24 mouse cellular contexts compared by ENCODE assay signal in genomic region chr11:43795992-43796391, GRCm38 (mm10). TPM values are rescaled to one million over a fixed set of nuclear protein-coding genes. Genes with fewer than 3 reads are reported as not detected.
DNase-seq lines count a peak whose midpoint lies in the region; ATAC-seq and TF ChIP-seq lines count a peak whose summit lies in the region.
"Had no signal": no experiment of that assay in that cellular context is flagged by ENCODE, and none has a peak within 500 bp of the region (broad histone marks: within the 10 kb centered on the region; RNA-seq: fewer than 3 reads in every experiment).

No protein-coding gene starts in this region.

- TF ChIP-seq POLR2A in brain, embryonic 14.5 days (IDR thresholded peaks at IDR 0.05; ENCODE audit: borderline replicate concordance, extremely low read depth, insufficient read depth, insufficient read length, poor library complexity, severe bottlenecking): no peak
- TF ChIP-seq POLR2A in heart, adult 2 months (IDR thresholded peaks at IDR 0.05; ENCODE audit: insufficient read depth, low read depth, low read length): no peak

- no peak overlapping the region for H3K4me3 ChIP-seq in hindbrain, postnatal 0 days (ENCODE audit: low read length)
- H3K4me3 ChIP-seq in hindbrain, embryonic 12.5 days: no peak overlapping the region
- H3K4me3 ChIP-seq in heart, adult 2 months: no peak overlapping the region
- H3K4me3 ChIP-seq: embryonic facial prominence, embryonic 12.5 days; heart, embryonic 13.5 days; liver, embryonic 15.5 days; lung, embryonic 15.5 days; stomach, embryonic 15.5 days had no signal

- no peaks in the 10 kb centered on the region for H3K36me3 ChIP-seq in hindbrain, postnatal 0 days (ENCODE audit: insufficient read depth, low read length)
- no peaks in the 10 kb centered on the region for H3K36me3 ChIP-seq in hindbrain, embryonic 12.5 days
- H3K36me3 ChIP-seq in heart, adult 2 months (ENCODE audit: control insufficient read depth, insufficient read depth, low read length): no peaks in the 10 kb centered on the region
- H3K36me3 ChIP-seq: embryonic facial prominence, embryonic 12.5 days; G1E; heart, embryonic 13.5 days; liver, embryonic 15.5 days; lung, embryonic 15.5 days; stomach, embryonic 15.5 days had no signal

- peaks cover 3% of the 10 kb centered on the region; the same call in 1 of the 2 replicates for H3K79me2 ChIP-seq in heart, adult 2 months (replicated peaks; ENCODE audit: control insufficient read depth, insufficient read depth, low read length)

- TF ChIP-seq CTCF in hindbrain, postnatal 0 days (IDR thresholded peaks at IDR 0.05; ENCODE audit: low read depth): no peak
- TF ChIP-seq CTCF in brain, embryonic 14.5 days (IDR thresholded peaks at IDR 0.05; ENCODE audit: borderline replicate concordance, extremely low read depth, insufficient read depth, insufficient read length): no peak
- no peak for TF ChIP-seq CTCF in heart, adult 2 months (IDR thresholded peaks at IDR 0.05)

- intact Hi-C loops in heart, adult 2 months (cut with DNase I): no loop called here

- H3K4me1 ChIP-seq in hindbrain, postnatal 0 days (ENCODE audit: insufficient read depth, low read length): no peaks in the 10 kb centered on the region
- H3K4me1 ChIP-seq in hindbrain, embryonic 12.5 days: no peaks in the 10 kb centered on the region
- H3K4me1 ChIP-seq in heart, adult 2 months (ENCODE audit: control insufficient read depth, insufficient read depth, low read length): no peaks in the 10 kb centered on the region; the same call in 1 of the 2 replicates
- H3K4me1 ChIP-seq: embryonic facial prominence, embryonic 12.5 days; heart, embryonic 13.5 days; liver, embryonic 15.5 days; lung, embryonic 15.5 days; stomach, embryonic 15.5 days had no signal

- H3K27me3 ChIP-seq in hindbrain, postnatal 0 days (ENCODE audit: insufficient read depth, low read length): no peaks in the 10 kb centered on the region
- no peaks in the 10 kb centered on the region for H3K27me3 ChIP-seq in hindbrain, embryonic 12.5 days
- H3K27me3 ChIP-seq in heart, adult 2 months (ENCODE audit: control insufficient read depth, insufficient read depth, low read length): no peaks in the 10 kb centered on the region
- H3K27me3 ChIP-seq: embryonic facial prominence, embryonic 12.5 days; heart, embryonic 13.5 days; liver, embryonic 15.5 days; lung, embryonic 15.5 days; Patski; stomach, embryonic 15.5 days had no signal

- H3K27ac ChIP-seq in hindbrain, postnatal 0 days: no peak overlapping the region
- H3K27ac ChIP-seq in hindbrain, embryonic 12.5 days: no peak overlapping the region
- no peak overlapping the region for H3K27ac ChIP-seq in heart, adult 2 months
- H3K27ac ChIP-seq: embryonic facial prominence, embryonic 12.5 days; heart, embryonic 13.5 days; liver, embryonic 15.5 days; lung, embryonic 15.5 days; stomach, embryonic 15.5 days had no signal

- WGBS in hindbrain, postnatal 0 days: 48% methylated on average over 8 of the region's 8 CpGs
- WGBS in hindbrain, embryonic 12.5 days: 76% methylated on average over 8 of the region's 8 CpGs
- WGBS in heart, adult 2 months: 53% methylated on average over 8 of the region's 8 CpGs

- TF ChIP-seq EP300 in heart, adult 2 months (IDR thresholded peaks at IDR 0.05; ENCODE audit: insufficient read depth, low read depth, low read length): no peak

- DNase-seq in hindbrain, postnatal 0 days (ENCODE audit: low spot score): peak; percentile 37
- peak; percentile 90 for DNase-seq in Muller cell, postnatal 12 days (ENCODE audit: inconsistent ontology term)
- peak; percentile 63 for DNase-seq in brain, embryonic 14.5 days (ENCODE audit: low read depth)
- DNase-seq in retina, postnatal 7 days (ENCODE audit: low read depth, low spot score): peak; percentile 28
- DNase-seq in heart, adult 2 months: no peak
- DNase-seq: cerebellum, adult 11-12 months; cerebellum, adult 9-11 months; heart, postnatal 10 days; kidney, adult 9 months; kidney, postnatal 10 days; layer of hippocampus, postnatal 36 days; liver; lung, postnatal 36 days had no signal

- H3K9me3 ChIP-seq in hindbrain, postnatal 0 days (ENCODE audit: low read length): no peaks in the 10 kb centered on the region
- H3K9me3 ChIP-seq in hindbrain, embryonic 12.5 days (replicated peaks): no peaks in the 10 kb centered on the region
- H3K9me3 ChIP-seq: embryonic facial prominence, embryonic 12.5 days; G1E; heart, embryonic 13.5 days; liver, embryonic 15.5 days; lung, embryonic 15.5 days; stomach, embryonic 15.5 days had no signal

- ATAC-seq in hindbrain, postnatal 0 days: no peak
- no peak for ATAC-seq in hindbrain, embryonic 12.5 days (ENCODE audit: low FRiP score)
- ATAC-seq: forebrain, embryonic 16.5 days; intestine, embryonic 16.5 days; Patski had no signal

- no peak overlapping the region for H3K4me2 ChIP-seq in hindbrain, postnatal 0 days (ENCODE audit: low read depth, low read length)
- H3K4me2 ChIP-seq in hindbrain, embryonic 12.5 days (replicated peaks): no peak overlapping the region
- H3K4me2 ChIP-seq: embryonic facial prominence, embryonic 12.5 days; heart, embryonic 13.5 days; liver, embryonic 15.5 days; lung, embryonic 15.5 days; midbrain, embryonic 11.5 days; stomach, embryonic 15.5 days had no signal

- no peak overlapping the region for H3K9ac ChIP-seq in hindbrain, postnatal 0 days (replicated peaks; ENCODE audit: low read length)
- no peak overlapping the region for H3K9ac ChIP-seq in hindbrain, embryonic 12.5 days
- H3K9ac ChIP-seq in heart, adult 2 months (ENCODE audit: low read depth, low read length): no peak overlapping the region
- H3K9ac ChIP-seq: embryonic facial prominence, embryonic 12.5 days; heart, embryonic 13.5 days; liver, embryonic 15.5 days; lung, embryonic 15.5 days; stomach, embryonic 15.5 days had no signal

RNA-seq across cellular contexts. Expression of gene Ttc1, which starts 48.2 kb away (rescaled TPM):
- total RNA-seq in hindbrain, postnatal 0 days (2014; rRNA removed): 22.1 and 33.6 TPM in 2 replicates
- polyA plus RNA-seq in hindbrain, postnatal 0 days (2015; fragmentation: Nextera tagmentation; extraction: Ambion mirVana): 78.8 and 82.5 TPM in 2 replicates
- 77.5 and 79.4 TPM in 2 replicates for polyA plus RNA-seq in hindbrain, embryonic 12.5 days (2016; fragmentation: Nextera tagmentation; extraction: Ambion mirVana)
- polyA plus RNA-seq in brain, embryonic 14.5 days (2012; rRNA removed): 39.1 and 44.9 TPM in 2 replicates
- total RNA-seq in heart, adult 2 months (2021): 10 to 100 TPM; 47.5 to 56.3 TPM
- 15.3 and 21.8 TPM in 2 replicates for polyA plus RNA-seq in heart, adult 2 months (2012; rRNA removed)

Comparison
In these comparisons a context has a peak if more than half of its experiments do, and no peak if none do; other contexts are left out.
1. DNase-seq: peak in hindbrain, postnatal 0 days (single experiment), Muller cell, postnatal 12 days (single experiment), brain, embryonic 14.5 days (single experiment) and retina, postnatal 7 days (single experiment); none in heart, adult 2 months (0 of 2).